8 mouse cellular contexts compared by ENCODE assay signal in genomic region chr7:70280643-70281380, GRCm38 (mm10).
DNase-seq lines count a peak whose midpoint lies in the region; ATAC-seq and TF ChIP-seq lines count a peak whose summit lies in the region.

No protein-coding gene starts in this region.

- ATAC-seq in embryonic facial prominence, embryonic 15.5 days (ENCODE audit: insufficient number of reproducible peaks, low FRiP score, low TSS enrichment, low read depth) = no peak
- no peak for ATAC-seq in intestine, postnatal 0 days

- H3K27ac ChIP-seq in embryonic facial prominence, embryonic 15.5 days (replicated peaks) = no peak overlapping the region
- H3K27ac ChIP-seq in intestine, postnatal 0 days (ENCODE audit: low read depth, low read length) = no peak overlapping the region

- H3K9ac ChIP-seq in embryonic facial prominence, embryonic 15.5 days = no peak overlapping the region
- no peak overlapping the region for H3K9ac ChIP-seq in intestine, postnatal 0 days (ENCODE audit: low read depth, low read length)

- peak; percentile 18 to 28 for DNase-seq in cerebellum, postnatal 10 days
- no peak for DNase-seq in cerebellum, adult 9-10 months
- DNase-seq in lung, postnatal 4 days = peak; percentile 11 to 27
- no peak for DNase-seq in frontal cortex, postnatal 25 days (ENCODE audit: low spot score in 2 of 2)
- no peak for DNase-seq in MN1 (ENCODE audit: low spot score)
- DNase-seq in gastrocnemius, adult 8-10 months (ENCODE audit: low spot score in 2 of 2) = no peak

- TF ChIP-seq CTCF in intestine, postnatal 0 days (IDR thresholded peaks at IDR 0.05; ENCODE audit: low read depth) = no peak

- H3K36me3 ChIP-seq in embryonic facial prominence, embryonic 15.5 days = no peaks in the 10 kb centered on the region
- H3K36me3 ChIP-seq in intestine, postnatal 0 days (ENCODE audit: control insufficient read depth, insufficient read depth) = no peaks in the 10 kb centered on the region

- H3K27me3 ChIP-seq in embryonic facial prominence, embryonic 15.5 days = peaks cover 88% of the 10 kb centered on the region
- H3K27me3 ChIP-seq in intestine, postnatal 0 days (replicated peaks; ENCODE audit: control insufficient read depth, insufficient read depth, low read length) = peaks cover 81% of the 10 kb centered on the region

- H3K4me1 ChIP-seq in embryonic facial prominence, embryonic 15.5 days = peaks cover 17% of the 10 kb centered on the region
- H3K4me1 ChIP-seq in intestine, postnatal 0 days (replicated peaks; ENCODE audit: control insufficient read depth, insufficient read depth, low read length) = no peaks in the 10 kb centered on the region

- WGBS in embryonic facial prominence, embryonic 15.5 days = 2% methylated on average over 42 of the region's 42 CpGs
- 2% methylated on average over 42 of the region's 42 CpGs for WGBS in intestine, postnatal 0 days

- no peaks in the 10 kb centered on the region for H3K9me3 ChIP-seq in embryonic facial prominence, embryonic 15.5 days (replicated peaks)
- H3K9me3 ChIP-seq in intestine, postnatal 0 days (ENCODE audit: control insufficient read depth) = no peaks in the 10 kb centered on the region

- peak overlapping the region; percentile 19 for H3K4me3 ChIP-seq in embryonic facial prominence, embryonic 15.5 days (replicated peaks)
- peak overlapping the region; percentile 22 for H3K4me3 ChIP-seq in intestine, postnatal 0 days (ENCODE audit: low read depth, low read length)

- peak overlapping the region; percentile 41 for H3K4me2 ChIP-seq in embryonic facial prominence, embryonic 15.5 days (replicated peaks)
- peak overlapping the region; percentile 47 for H3K4me2 ChIP-seq in intestine, postnatal 0 days (replicated peaks; ENCODE audit: low read depth)

Comparison
In these comparisons a context has a peak if more than half of its experiments do, and no peak if none do; other contexts are left out.
1. DNase-seq: peak in cerebellum, postnatal 10 days (2 of 2) and lung, postnatal 4 days (2 of 2); none in cerebellum, adult 9-10 months (single experiment), frontal cortex, postnatal 25 days (0 of 2), MN1 (single experiment) and gastrocnemius, adult 8-10 months (0 of 2).